Mouse (Mus musculus) midbrain, embryonic 16.5 days (tissue): ENCODE measurements around the gene Foxred2. TPM values are rescaled to one million over a fixed set of nuclear protein-coding genes. Genes with fewer than 3 reads are reported as not detected.
A peak's percentile ranks its signal among the peaks of the same experiment; 100 is the strongest.

ENCODE experiments used
- ATAC-seq: fragments of 200-750 bp; cut with Nextera tagmentation; 2 replicates; pipeline ENCODE4 v1.8.0; 2017; ENCODE audit warnings: moderate TSS enrichment
- H3K27ac ChIP-seq: fragments of 300-500 bp; sonication (generic); 2 replicates; pipeline ENCODE4 v1.5.1; 2014; ENCODE audit warnings: mild to moderate bottlenecking, low read length, mixed read lengths
- H3K27me3 ChIP-seq: fragments of 300-500 bp; sonication (generic); 2 replicates; pipeline ENCODE4 v1.6.1; 2014; ENCODE audit warnings: low read depth, low read length, mixed read lengths; ENCODE audit not compliant: control insufficient read depth, insufficient read depth
- H3K36me3 ChIP-seq: fragments of 300-500 bp; sonication (generic); 2 replicates; pipeline ENCODE4 v1.6.1; 2014; ENCODE audit warnings: mild to moderate bottlenecking, low read length, moderate library complexity, mixed read lengths; ENCODE audit not compliant: control insufficient read depth, insufficient read depth
- H3K4me1 ChIP-seq: fragments of 300-500 bp; sonication (generic); 2 replicates; pipeline ENCODE4 v1.6.1; 2014; ENCODE audit warnings: mild to moderate bottlenecking, low read length, mixed read lengths; ENCODE audit not compliant: control insufficient read depth, insufficient read depth
- H3K4me2 ChIP-seq: fragments of 300-500 bp; sonication (generic); 2 replicates; pipeline ENCODE4 v1.6.1; 2014; ENCODE audit warnings: mild to moderate bottlenecking, low read length, mixed read lengths
- H3K4me3 ChIP-seq: fragments of 300-500 bp; sonication (generic); 2 replicates; pipeline ENCODE4 v1.5.1; 2014; ENCODE audit warnings: low read depth, mild to moderate bottlenecking, low read length, moderate library complexity, mixed read lengths
- H3K9ac ChIP-seq: fragments of 300-500 bp; sonication (generic); 2 replicates; pipeline ENCODE4 v1.6.1; 2014; ENCODE audit warnings: low read depth, low read length, mixed read lengths
- H3K9me3 ChIP-seq: fragments of 300-500 bp; sonication (generic); replicated peaks from 2 replicates; pipeline ENCODE4 v1.6.1; 2014; ENCODE audit warnings: mild to moderate bottlenecking, low read length, mixed read lengths; ENCODE audit not compliant: control insufficient read depth, poor library complexity, severe bottlenecking
- WGBS: fragments of 180-500 bp; shearing (Covaris S2); extraction: QIAGEN DNeasy Blood & Tissue Kit; methylation state at CpG from one replicate; pipeline ENCODE4 v1.1.7; 2014; 5-methylcytosine and 5-hydroxymethylcytosine counted together
- polyA plus RNA-seq: library from polyadenylated mRNA; unstranded; fragments of >200 nt; fragmentation: Nextera tagmentation; extraction: Ambion mirVana; gene quantifications from 2 replicates; pipeline ENCODE4 v1.2.1, GENCODE M21; 2015

Gene Foxred2
- polyA plus RNA-seq, 1 experiment from 2014 or later: 11.0 TPM

DNA sequence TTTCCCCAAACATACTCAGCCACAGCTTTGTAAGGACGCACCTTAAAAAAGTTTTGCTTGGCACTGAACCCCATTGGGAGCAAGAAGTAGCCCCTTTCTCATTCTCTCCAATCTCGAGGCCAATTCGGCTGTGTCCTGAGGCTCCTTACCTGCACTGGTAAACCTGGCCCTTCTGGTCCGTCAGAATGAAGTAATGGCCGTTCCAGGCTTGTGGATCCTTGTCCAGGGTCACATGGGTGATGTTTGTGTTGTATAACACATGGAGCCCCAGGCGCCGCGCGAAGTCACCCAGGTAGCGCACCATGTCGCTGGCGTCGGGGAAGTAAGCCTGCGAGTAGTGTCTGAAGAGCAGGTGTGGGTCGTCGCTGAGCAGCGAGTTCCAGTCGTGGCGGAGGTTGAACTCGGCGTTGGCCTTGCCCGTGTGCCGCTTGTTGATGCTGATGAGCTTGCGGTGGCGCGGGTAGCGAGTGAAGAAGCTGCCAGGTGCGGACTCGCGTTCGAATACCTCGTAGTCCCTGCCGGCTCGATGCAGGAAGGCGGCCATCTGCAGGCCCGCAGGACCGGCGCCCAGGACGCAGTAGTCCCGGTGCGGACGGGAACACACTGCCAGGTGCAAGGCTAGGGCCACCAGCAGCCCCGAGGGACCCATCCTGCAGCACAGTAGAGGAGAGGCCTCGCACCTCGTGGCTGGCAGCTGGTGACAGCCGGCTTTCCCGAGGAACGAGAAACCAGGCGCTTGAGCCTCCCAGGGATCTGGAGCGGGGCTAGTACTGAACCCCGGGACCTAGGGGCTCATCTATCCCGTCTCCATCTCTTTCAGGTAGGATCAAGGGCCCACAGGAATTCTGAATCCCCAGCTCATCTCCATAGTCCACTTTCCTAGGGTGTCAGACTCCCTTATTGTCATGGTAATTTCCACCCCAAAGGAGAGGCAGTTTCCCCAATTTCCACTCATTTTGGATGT lies 800 bp downstream of the Foxred2 start:
- Histone ChIP-seq H3K36me3 (peaks cover 24% of the 10 kb centered on the region), H3K9me3 (no peaks in the 10 kb centered on the region), H3K9ac (peak overlapping the region; percentile 76), H3K4me2 (peak overlapping the region; percentile 90), H3K4me3 (peak overlapping the region; percentile 55), H3K27ac (peak overlapping the region; percentile 76), H3K27me3 (no peaks in the 10 kb centered on the region), H3K4me1 (peaks cover 28% of the 10 kb centered on the region)
- WGBS: 8% methylated on average over 52 of the region's 52 CpGs
- ATAC-seq: peak; percentile 66

DNA sequence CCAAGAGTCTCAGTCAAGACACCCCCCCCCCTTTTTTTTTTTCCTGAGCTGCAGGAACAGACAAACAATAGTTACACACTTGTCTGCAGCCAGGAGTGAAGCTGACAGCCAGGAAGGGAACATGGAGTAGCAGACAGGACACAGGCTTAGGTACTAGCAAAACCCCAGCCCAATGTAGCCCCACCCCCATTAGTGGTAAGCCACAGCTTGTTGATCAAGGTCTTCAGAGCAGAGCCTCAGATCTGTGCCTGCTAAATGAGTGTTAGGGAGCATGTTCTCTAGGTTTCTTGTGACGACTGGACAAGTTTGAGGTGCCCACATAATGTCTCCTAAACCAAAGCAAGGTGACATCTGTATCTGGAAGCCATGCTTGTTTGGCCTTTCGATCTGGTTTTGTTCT lies 2.2 kb downstream of the Foxred2 start:
- no peak overlapping the region for H3K27ac ChIP-seq
- H3K4me1 ChIP-seq: peaks cover 28% of the 10 kb centered on the region
- WGBS: 83% methylated on average over 2 of the region's 2 CpGs
- H3K4me3 ChIP-seq: no peak overlapping the region
- peak overlapping the region; percentile 39 for H3K4me2 ChIP-seq
- 0 out of 2 replicates have a peak overlapping the region, but pooled peaks have one; percentile 36 for H3K9ac ChIP-seq
- H3K36me3 ChIP-seq: peaks cover 13% of the 10 kb centered on the region
- H3K9me3 ChIP-seq: no peaks in the 10 kb centered on the region
- ATAC-seq: no peak
- no peaks in the 10 kb centered on the region for H3K27me3 ChIP-seq

DNA sequence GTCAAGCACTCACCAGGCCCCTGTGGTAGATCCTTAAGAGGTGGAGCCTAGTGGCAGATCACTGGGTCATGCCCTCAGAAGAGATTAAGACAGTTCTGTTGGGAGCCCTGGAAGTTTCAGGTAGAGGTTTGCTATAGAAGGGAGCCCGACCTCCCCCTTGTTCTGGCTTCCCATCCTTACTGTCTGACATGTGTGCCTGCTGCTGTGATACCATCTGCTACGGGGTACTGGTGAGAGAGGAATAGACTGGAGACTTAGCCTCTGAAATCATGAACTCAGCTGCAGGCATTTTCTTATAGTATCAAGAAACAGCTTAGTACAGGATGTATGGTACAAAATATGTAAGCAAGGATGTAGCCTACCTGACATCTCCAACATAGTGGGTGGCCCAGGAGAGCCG lies 3.6 kb downstream of the Foxred2 start:
- Histone ChIP-seq H3K4me3 (no peak overlapping the region), H3K9me3 (no peaks in the 10 kb centered on the region), H3K27ac (no peak overlapping the region), H3K36me3 (peaks cover 7% of the 10 kb centered on the region; the same call in 1 of the 2 replicates), H3K4me2 (no peak overlapping the region), H3K27me3 (no peaks in the 10 kb centered on the region), H3K9ac (no peak overlapping the region), H3K4me1 (peaks cover 28% of the 10 kb centered on the region)
- ATAC-seq: no peak
- WGBS: 92% methylated on average over 3 of the region's 3 CpGs

DNA sequence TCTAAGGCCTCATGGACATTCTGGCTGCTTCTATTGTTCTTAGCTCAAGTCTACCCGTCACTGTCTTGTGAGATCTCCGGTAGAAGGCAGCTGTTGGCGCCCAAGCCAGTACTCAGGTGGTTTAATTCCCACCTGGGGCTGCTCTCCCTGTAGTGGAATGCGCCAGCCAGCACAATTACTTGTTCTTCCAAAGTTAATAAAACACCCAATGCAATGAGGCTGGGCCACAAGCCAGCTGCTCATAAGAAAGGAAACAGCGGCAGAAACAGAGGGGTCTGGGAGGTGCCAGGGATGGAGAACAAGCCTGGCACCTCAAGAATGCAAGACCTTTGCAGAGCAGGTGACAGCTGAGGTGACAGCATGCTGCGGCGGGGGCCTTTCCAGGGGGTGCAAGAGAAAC lies 7.5 kb downstream of the Foxred2 start:
- H3K4me2 ChIP-seq: no peak overlapping the region
- H3K9ac ChIP-seq: no peak overlapping the region
- no peaks in the 10 kb centered on the region for H3K9me3 ChIP-seq
- WGBS: 96% methylated on average over 7 of the region's 7 CpGs
- no peak overlapping the region for H3K4me3 ChIP-seq
- peaks cover 6% of the 10 kb centered on the region; the same call in 1 of the 2 replicates for H3K4me1 ChIP-seq
- no peak for ATAC-seq
- H3K27me3 ChIP-seq: no peaks in the 10 kb centered on the region
- no peak overlapping the region for H3K27ac ChIP-seq
- peaks cover 26% of the 10 kb centered on the region for H3K36me3 ChIP-seq

DNA sequence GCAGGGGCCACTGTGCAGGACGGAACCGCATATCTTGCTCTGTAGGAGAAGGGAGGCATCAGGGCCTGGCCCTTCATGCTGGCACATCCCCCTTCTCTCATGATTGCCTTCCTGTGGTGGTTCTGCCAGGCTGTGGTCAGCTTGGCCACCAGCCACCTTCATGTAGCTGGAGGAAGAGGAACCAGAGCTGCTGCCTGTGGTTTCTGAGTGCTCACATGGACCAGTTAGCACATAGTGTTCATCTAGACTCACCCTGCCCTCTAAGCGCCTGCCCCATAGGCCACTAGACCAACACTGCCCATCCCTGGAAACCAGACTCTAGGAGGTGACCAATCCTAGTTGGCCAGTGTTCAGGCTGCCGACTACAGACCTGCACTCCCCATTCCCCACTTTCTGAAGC lies 10.8 kb downstream of the Foxred2 start:
- ATAC-seq: no peak
- no peaks in the 10 kb centered on the region for H3K9me3 ChIP-seq
- H3K27ac ChIP-seq: no peak overlapping the region
- no peak overlapping the region for H3K9ac ChIP-seq
- H3K4me1 ChIP-seq: no peaks in the 10 kb centered on the region
- H3K4me3 ChIP-seq: no peak overlapping the region
- WGBS: 92% methylated on average over 4 of the region's 4 CpGs
- no peaks in the 10 kb centered on the region for H3K27me3 ChIP-seq
- H3K4me2 ChIP-seq: no peak overlapping the region
- H3K36me3 ChIP-seq: peaks cover 29% of the 10 kb centered on the region

DNA sequence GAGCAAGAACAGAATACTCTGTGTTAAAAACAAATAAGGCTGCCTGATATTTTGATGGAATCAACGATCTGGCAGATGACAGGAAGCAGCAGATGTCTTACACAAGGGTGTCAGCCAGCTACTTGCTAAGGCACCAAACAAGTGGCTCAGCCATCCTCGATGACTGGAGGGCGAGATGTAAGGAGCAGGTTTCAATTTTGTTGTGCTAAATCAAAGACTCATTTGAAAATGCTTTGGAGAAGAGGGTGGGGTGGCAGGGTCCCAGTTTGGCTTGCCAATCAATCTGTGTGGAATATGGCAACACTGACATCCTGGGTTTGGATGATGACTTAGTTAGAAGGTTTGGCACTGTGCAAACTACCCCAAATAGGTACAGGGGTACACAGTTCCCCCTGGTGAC lies 15.0 kb downstream of the Foxred2 start:
- 87% methylated on average over 3 of the region's 3 CpGs for WGBS
- Histone ChIP-seq H3K4me3 (no peak overlapping the region), H3K4me1 (no peaks in the 10 kb centered on the region), H3K9ac (no peak overlapping the region), H3K27ac (no peak overlapping the region), H3K27me3 (no peaks in the 10 kb centered on the region), H3K9me3 (no peaks in the 10 kb centered on the region), H3K36me3 (peaks cover 22% of the 10 kb centered on the region), H3K4me2 (no peak overlapping the region)
- no peak for ATAC-seq

DNA sequence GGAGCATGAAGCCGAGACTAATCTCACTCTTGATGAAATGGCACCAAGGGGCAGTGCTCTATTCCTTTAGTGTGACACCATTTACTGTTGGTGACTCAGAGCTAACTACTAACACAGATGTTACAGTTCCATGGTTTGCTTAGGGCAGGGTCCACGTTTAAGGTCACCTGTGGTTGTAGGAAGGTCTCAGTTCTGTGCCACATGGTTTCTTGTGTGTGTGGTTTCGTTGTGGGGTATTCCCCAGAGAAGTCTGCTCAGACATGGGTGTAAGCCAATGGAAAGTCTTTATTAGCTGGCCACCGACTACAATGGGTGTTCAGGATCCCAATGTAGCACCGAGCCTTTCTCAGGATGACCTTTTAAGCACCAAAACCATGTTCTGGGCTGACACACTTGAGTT lies 18.0 kb downstream of the Foxred2 start:
- Histone ChIP-seq H3K9me3 (no peaks in the 10 kb centered on the region), H3K36me3 (peaks cover 9% of the 10 kb centered on the region), H3K4me2 (no peak overlapping the region), H3K4me3 (no peak overlapping the region), H3K9ac (no peak overlapping the region), H3K27me3 (no peaks in the 10 kb centered on the region), H3K27ac (no peak overlapping the region), H3K4me1 (peaks cover 7% of the 10 kb centered on the region; the same call in 1 of the 2 replicates)
- ATAC-seq: no peak
- WGBS: 74% methylated on average over 5 of the region's 5 CpGs

DNA sequence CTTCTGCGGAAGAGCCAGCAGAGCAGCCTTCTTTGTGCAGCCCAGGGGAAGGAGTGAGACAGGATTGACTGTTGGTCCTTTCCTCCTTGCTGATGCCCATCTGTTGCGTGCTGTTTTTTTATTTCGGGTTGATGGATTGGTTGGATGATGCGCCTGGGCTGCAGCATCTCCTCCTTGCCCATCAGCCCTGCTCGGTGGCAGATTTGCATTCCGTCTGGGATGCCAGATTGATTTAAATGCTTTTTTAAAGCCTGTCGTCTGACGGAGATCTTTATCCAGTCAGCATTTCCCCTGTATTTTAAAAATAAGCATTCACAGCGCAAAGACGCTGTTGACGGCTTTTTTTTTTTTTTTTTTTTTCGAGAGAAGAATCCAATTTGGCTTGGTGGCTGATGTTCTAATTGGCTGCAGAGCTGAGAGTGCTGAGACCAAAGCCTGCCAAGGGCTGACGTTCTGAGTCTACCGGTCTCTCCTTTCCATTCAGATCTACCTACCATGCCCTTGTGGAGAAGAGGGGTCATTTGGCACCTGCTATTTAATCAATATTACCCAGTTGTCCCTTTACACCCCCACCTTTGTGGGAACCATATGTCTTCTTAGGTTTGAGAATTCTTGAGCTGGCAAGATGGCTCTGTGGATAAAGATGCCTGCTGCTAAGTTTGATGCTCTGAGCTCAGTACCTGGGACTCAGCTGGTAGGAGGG lies 20.7 kb downstream of the Foxred2 start:
- Histone ChIP-seq H3K4me1 (peaks cover 7% of the 10 kb centered on the region; the same call in 1 of the 2 replicates), H3K9me3 (no peaks in the 10 kb centered on the region), H3K27ac (no peak overlapping the region), H3K27me3 (no peaks in the 10 kb centered on the region), H3K4me2 (no peak overlapping the region), H3K9ac (no peak overlapping the region), H3K4me3 (no peak overlapping the region), H3K36me3 (no peaks in the 10 kb centered on the region)
- WGBS: 83% methylated on average over 14 of the region's 14 CpGs
- no peak for ATAC-seq

DNA sequence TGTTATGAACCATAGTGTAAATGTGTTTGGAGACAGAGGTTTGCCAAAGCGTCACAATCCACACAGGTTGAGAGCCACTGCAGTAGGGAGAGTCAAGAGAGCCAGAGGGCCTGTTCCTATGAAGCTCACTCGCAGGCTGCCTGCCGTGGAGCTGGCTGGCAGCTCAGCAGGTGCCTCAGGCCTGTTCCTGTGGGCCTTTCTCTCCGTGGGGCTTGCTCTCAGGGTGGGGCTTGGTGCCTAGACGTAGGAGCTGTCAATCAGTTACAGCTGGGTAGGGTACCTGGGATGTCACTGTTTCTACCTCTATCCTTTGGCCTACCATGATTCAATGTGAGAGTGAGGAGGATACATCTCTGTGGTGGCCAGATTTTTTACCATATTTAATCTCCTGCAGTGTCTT lies 21.6 kb downstream of the Foxred2 start:
- Histone ChIP-seq H3K9ac (no peak overlapping the region), H3K27ac (no peak overlapping the region), H3K27me3 (no peaks in the 10 kb centered on the region), H3K4me2 (no peak overlapping the region), H3K36me3 (no peaks in the 10 kb centered on the region), H3K4me3 (no peak overlapping the region), H3K4me1 (peaks cover 7% of the 10 kb centered on the region; the same call in 1 of the 2 replicates), H3K9me3 (no peaks in the 10 kb centered on the region)
- 76% methylated on average over 5 of the region's 5 CpGs for WGBS
- ATAC-seq: no peak
